ENCODE assay signal across 18 mouse cellular contexts in the genomic region with DNA sequence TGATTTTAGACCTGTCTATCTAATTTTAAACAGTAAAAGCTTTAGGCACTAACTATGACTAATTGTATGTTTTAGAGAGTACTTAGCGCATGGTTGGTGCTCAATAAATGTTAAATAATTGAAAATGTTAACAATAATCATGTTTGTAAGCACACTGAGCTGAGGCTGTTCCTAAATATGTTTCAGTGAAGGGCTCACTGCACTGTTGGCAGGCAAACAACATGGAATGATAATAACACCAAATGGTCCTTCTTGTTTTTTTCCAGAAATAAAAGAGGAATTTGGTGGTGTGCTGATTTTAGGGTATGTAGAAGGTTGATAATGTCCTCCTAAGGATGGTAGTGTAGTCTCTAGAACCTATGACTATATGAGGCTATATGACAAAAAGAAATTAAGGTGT.
"Had no signal": no experiment of that assay in that cellular context is flagged by ENCODE, and none has a peak within 500 bp of the region (broad histone marks: within the 10 kb centered on the region; RNA-seq: fewer than 3 reads in every experiment).

No protein-coding gene starts in this region.

- DNase-seq: lung, adult 18-20 months; lung, embryonic 14.5 days; lung, postnatal 10 days; lung, postnatal 4 days; midbrain, embryonic 14.5 days; retina, postnatal 1 day; right cerebral cortex, adult 18-20 months; right cerebral cortex, postnatal 25 days; right cerebral cortex, postnatal 4 days; spleen, adult 18-20 months; thymus, adult 18-20 months; thymus, postnatal 25 days; thymus, postnatal 4 days had no signal

- H3K4me3 ChIP-seq: midbrain, embryonic 10.5 days; midbrain, embryonic 12.5 days; myocyte; neural tube, embryonic 13.5 days; neural tube, embryonic 15.5 days had no signal

- H3K27ac ChIP-seq: midbrain, embryonic 10.5 days; midbrain, embryonic 12.5 days; neural tube, embryonic 13.5 days; neural tube, embryonic 15.5 days had no signal
